In genomic region chr12:53423631-53424030, GRCm38 (mm10) we compare ENCODE assay signal across 19 mouse cellular contexts.
"Had no signal": no experiment of that assay in that cellular context is flagged by ENCODE, and none has a peak within 500 bp of the region (broad histone marks: within the 10 kb centered on the region; RNA-seq: fewer than 3 reads in every experiment).

No protein-coding gene starts in this region.

- ATAC-seq: liver, postnatal 0 days; lung, postnatal 0 days; midbrain, embryonic 13.5 days; midbrain, embryonic 16.5 days had no signal

- DNase-seq: liver, postnatal 0 days; lung, adult 2 months; lung, postnatal 14 days; lung, postnatal 36 days; right cerebral cortex, postnatal 14 days; thymus, adult 2 months; thymus, postnatal 14 days; thymus, postnatal 36 days had no signal

- H3K9ac ChIP-seq: liver, embryonic 15.5 days; liver, postnatal 0 days; lung, embryonic 15.5 days; midbrain, embryonic 13.5 days; neural tube, embryonic 12.5 days; stomach, embryonic 15.5 days had no signal

- H3K4me2 ChIP-seq: liver, embryonic 15.5 days; lung, embryonic 15.5 days; midbrain, embryonic 11.5 days; midbrain, embryonic 13.5 days; neural tube, embryonic 12.5 days; stomach, embryonic 15.5 days had no signal

- H3K36me3 ChIP-seq: liver, embryonic 15.5 days; lung, embryonic 15.5 days; midbrain, embryonic 13.5 days; neural tube, embryonic 12.5 days; stomach, embryonic 15.5 days had no signal

- H3K4me3 ChIP-seq: liver, embryonic 15.5 days; lung, embryonic 15.5 days; megakaryocyte, embryonic 14.5 days; midbrain, embryonic 13.5 days; neural tube, embryonic 12.5 days; stomach, embryonic 15.5 days had no signal

- H3K27me3 ChIP-seq: liver, embryonic 15.5 days; lung, embryonic 15.5 days; megakaryocyte, embryonic 14.5 days; midbrain, embryonic 13.5 days; neural tube, embryonic 12.5 days; stomach, embryonic 15.5 days had no signal

- H3K4me1 ChIP-seq: liver, embryonic 15.5 days; lung, embryonic 15.5 days; megakaryocyte, embryonic 14.5 days; stomach, embryonic 15.5 days had no signal

- H3K27ac ChIP-seq: liver, embryonic 15.5 days; lung, embryonic 15.5 days; macrophage; midbrain, embryonic 13.5 days; neural tube, embryonic 12.5 days; stomach, embryonic 15.5 days; stomach, postnatal 0 days had no signal

- H3K9me3 ChIP-seq: liver, embryonic 15.5 days; lung, embryonic 15.5 days; midbrain, embryonic 13.5 days; neural tube, embryonic 12.5 days; stomach, embryonic 15.5 days had no signal
